Mouse (Mus musculus) left cerebral cortex, postnatal 36 days (tissue): Measurements from ENCODE around the gene Galnt2. TPM values are rescaled to one million over a fixed set of nuclear protein-coding genes. Genes with fewer than 3 reads are reported as not detected.

Experiments
- DNase-seq, 2 experiments: peaks; one replicate each; pipeline ENCODE4 v3.0.0; 2021 to 2022; ENCODE audit warnings: low spot score in 2 of 2, mixed read lengths in 1 of 2
- intact Hi-C: fragments of 180-260 bp; cut with DNase I; formaldehyde crosslinking; loops from one replicate; pipeline ENCODE4 v1.15.1; 2025
- total RNA-seq, 2 experiments: library from RNA; stranded (reverse); gene quantifications; 2 replicates each; pipeline ENCODE4 v1.2.3; 2021

Galnt2 gene
- total RNA-seq, 2 experiments from 2014 or later, result 45.4 to 49.7 TPM

GRCm38 (mm10) chr8:124343991-124344390 lies 112.8 kb downstream of the Galnt2 start:
- DNase-seq, result no peak
- intact Hi-C loops, result loop anchor here (10.0 kb wide), 1 partner anchor 419 kb away; no protein-coding TSS in a partner anchor

GRCm38 (mm10) chr8:124345098-124345497 lies 113.9 kb downstream of the Galnt2 start:
- intact Hi-C loops, result loop anchor here (5.0 to 10.0 kb wide), 2 partner anchors 113 to 420 kb away; partner anchors contain the start of gene Galnt2

GRCm38 (mm10) chr8:124346852-124347523 lies 115.8 kb downstream of the Galnt2 start:
- peak; percentile 33 to 46 for DNase-seq
- intact Hi-C loops, result loop anchor here (5.0 to 10.0 kb wide), 2 partner anchors 115 to 422 kb away; partner anchors contain the start of gene Galnt2

More at GRCm38 (mm10) chr8:124345098-124345497, 113.9 kb downstream of the Galnt2 start:
- no peak for DNase-seq

- DNase-seq, result no peak
- intact Hi-C loops, result loop anchor here (5.0 to 10.0 kb wide), 2 partner anchors 116 to 423 kb away; partner anchors contain the start of gene Galnt2
Measured at GRCm38 (mm10) chr8:124348087-124348486, 116.9 kb downstream of the Galnt2 start.

GRCm38 (mm10) chr8:124349663-124350062 lies 118.5 kb downstream of the Galnt2 start:
- intact Hi-C loops, result loop anchor here (1.0 to 10.0 kb wide), 3 partner anchors 117 to 425 kb away; partner anchors contain the start of gene Galnt2
- peak; percentile 75 to 83 for DNase-seq

GRCm38 (mm10) chr8:124351636-124352035 lies 120.4 kb downstream of the Galnt2 start:
- intact Hi-C loops, result no loop called here
- DNase-seq, result no peak

- DNase-seq, result no peak
- intact Hi-C loops, result no loop called here
Measured at GRCm38 (mm10) chr8:124360911-124361310, 129.7 kb downstream of the Galnt2 start.

GRCm38 (mm10) chr8:124361773-124362427 lies 130.7 kb downstream of the Galnt2 start:
- intact Hi-C loops, result no loop called here
- DNase-seq, result no peak

- intact Hi-C loops, result no loop called here
- no peak for DNase-seq
Measured at GRCm38 (mm10) chr8:124362589-124362988, 131.4 kb downstream of the Galnt2 start.

- DNase-seq, result no peak
- intact Hi-C loops, result no loop called here
Measured at GRCm38 (mm10) chr8:124363337-124363736, 132.1 kb downstream of the Galnt2 start.

GRCm38 (mm10) chr8:124368213-124368612 lies 137.0 kb downstream of the Galnt2 start:
- peak in 1 of 2 experiments; percentile 62 for DNase-seq
- intact Hi-C loops, result no loop called here

GRCm38 (mm10) chr8:124370422-124371183 lies 139.4 kb downstream of the Galnt2 start:
- DNase-seq, result no peak
- intact Hi-C loops, result no loop called here

GRCm38 (mm10) chr8:124371410-124372123 lies 140.4 kb downstream of the Galnt2 start:
- intact Hi-C loops, result no loop called here

GRCm38 (mm10) chr8:124373753-124374152 lies 142.6 kb downstream of the Galnt2 start:
- no peak for DNase-seq
- intact Hi-C loops, result no loop called here

More at GRCm38 (mm10) chr8:124371410-124372123, 140.4 kb downstream of the Galnt2 start:
- no peak for DNase-seq

- no peak for DNase-seq
- intact Hi-C loops, result no loop called here
Measured at GRCm38 (mm10) chr8:124375168-124375567, 144.0 kb downstream of the Galnt2 start.

GRCm38 (mm10) chr8:124375727-124376126 lies 144.5 kb downstream of the Galnt2 start:
- DNase-seq, result no peak
- intact Hi-C loops, result no loop called here

- intact Hi-C loops, result no loop called here
- no peak for DNase-seq
Measured at GRCm38 (mm10) chr8:124376406-124376805, 145.2 kb downstream of the Galnt2 start.

GRCm38 (mm10) chr8:124379289-124379688 lies 148.1 kb downstream of the Galnt2 start:
- intact Hi-C loops, result no loop called here
- no peak for DNase-seq

- no peak for DNase-seq
Measured at GRCm38 (mm10) chr8:124382235-124382634, 151.0 kb downstream of the Galnt2 start.

More at GRCm38 (mm10) chr8:124382235-124382634, 151.0 kb downstream of the Galnt2 start:
- intact Hi-C loops, result no loop called here
